Mouse (Mus musculus): ENCODE measurements around the gene Carhsp1. TPM values are rescaled to one million over a fixed set of nuclear protein-coding genes. Genes with fewer than 3 reads are reported as not detected.

Gene Carhsp1
- polyA plus RNA-seq, 2 experiments, result 29.9 to 60.7 TPM

DNA sequence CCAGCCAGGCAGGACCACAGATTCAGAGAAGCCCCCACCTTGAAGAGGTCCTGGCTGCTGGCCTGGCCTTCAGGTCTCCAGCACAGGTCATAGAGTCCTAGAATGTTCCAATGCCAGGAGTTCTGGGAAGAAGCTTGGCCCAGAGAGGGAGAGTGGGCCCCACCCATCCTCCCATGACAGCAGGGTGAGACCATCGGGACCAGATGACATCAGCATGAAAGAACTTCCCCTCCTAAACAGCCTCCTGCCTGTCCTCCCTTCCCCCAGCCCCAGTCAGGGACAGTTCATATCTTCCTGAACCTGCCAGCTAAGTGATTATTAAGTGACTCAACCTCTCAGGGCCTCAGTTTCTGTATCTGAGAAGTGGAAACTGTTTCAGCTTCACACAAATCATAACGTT lies 5.5 kb downstream of the Carhsp1 start:
- no peak for ATAC-seq (ENCODE audit: low FRiP score, low read depth)
- H3K27me3 ChIP-seq (ENCODE audit: control insufficient read depth, insufficient read depth, low read length), result no peaks in the 10 kb centered on the region
- no peak overlapping the region for H3K4me2 ChIP-seq (replicated peaks; ENCODE audit: low read depth, low read length, severe bottlenecking)
- TF ChIP-seq POLR2A (IDR thresholded peaks at IDR 0.05; ENCODE audit: borderline replicate concordance, extremely low read depth, insufficient read depth, insufficient read length), result no peak
- H3K36me3 ChIP-seq (ENCODE audit: control insufficient read depth, insufficient read depth, low read length), result peaks cover 24% of the 10 kb centered on the region
- H3K9ac ChIP-seq (ENCODE audit: low read depth, low read length, severe bottlenecking), result no peak overlapping the region
- DNase-seq (ENCODE audit: low spot score), result no peak
- H3K4me3 ChIP-seq (replicated peaks; ENCODE audit: low read length), result no peak overlapping the region
- 73% methylated on average over 2 of the region's 2 CpGs for WGBS
- no peaks in the 10 kb centered on the region for H3K9me3 ChIP-seq (ENCODE audit: control insufficient read depth, low read length)
- H3K4me1 ChIP-seq (ENCODE audit: control insufficient read depth, insufficient read depth, low read length), result peaks cover 13% of the 10 kb centered on the region
- H3K27ac ChIP-seq (replicated peaks; ENCODE audit: low read depth, low read length), result no peak overlapping the region

GRCm38 (mm10) chr16:8665367-8665766 lies 6.6 kb downstream of the Carhsp1 start:
- H3K27ac ChIP-seq (replicated peaks; ENCODE audit: low read depth, low read length), result no peak overlapping the region
- no peaks in the 10 kb centered on the region for H3K9me3 ChIP-seq (ENCODE audit: control insufficient read depth, low read length)
- peaks cover 8% of the 10 kb centered on the region for H3K4me1 ChIP-seq (ENCODE audit: control insufficient read depth, insufficient read depth, low read length)
- no peaks in the 10 kb centered on the region for H3K27me3 ChIP-seq (ENCODE audit: control insufficient read depth, insufficient read depth, low read length)
- no peak for TF ChIP-seq POLR2A (IDR thresholded peaks at IDR 0.05; ENCODE audit: borderline replicate concordance, extremely low read depth, insufficient read depth, insufficient read length)
- H3K36me3 ChIP-seq (ENCODE audit: control insufficient read depth, insufficient read depth, low read length), result peaks cover 32% of the 10 kb centered on the region
- ATAC-seq (ENCODE audit: low FRiP score, low read depth), result no peak
- H3K9ac ChIP-seq (ENCODE audit: low read depth, low read length, severe bottlenecking), result no peak overlapping the region
- no peak overlapping the region for H3K4me3 ChIP-seq (replicated peaks; ENCODE audit: low read length)
- DNase-seq (ENCODE audit: low spot score), result no peak
- 85% methylated on average over 5 of the region's 5 CpGs for WGBS
- no peak overlapping the region for H3K4me2 ChIP-seq (replicated peaks; ENCODE audit: low read depth, low read length, severe bottlenecking)

- 87% methylated on average over 24 of the region's 24 CpGs for WGBS
These were observed 8.1 kb downstream of the Carhsp1 start for GRCm38 (mm10) chr16:8663606-8664539.

GRCm38 (mm10) chr16:8663022-8663421 lies 8.9 kb downstream of the Carhsp1 start:
- ATAC-seq (ENCODE audit: low FRiP score, low read depth) (no peak), DNase-seq (ENCODE audit: low spot score) (no peak)
- H3K27ac ChIP-seq (replicated peaks; ENCODE audit: low read depth, low read length), result no peak overlapping the region
- H3K9ac ChIP-seq (ENCODE audit: low read depth, low read length, severe bottlenecking), result no peak overlapping the region
- no peak overlapping the region for H3K4me2 ChIP-seq (replicated peaks; ENCODE audit: low read depth, low read length, severe bottlenecking)
- H3K36me3 ChIP-seq (ENCODE audit: control insufficient read depth, insufficient read depth, low read length), result peaks cover 48% of the 10 kb centered on the region
- no peak overlapping the region for H3K4me3 ChIP-seq (replicated peaks; ENCODE audit: low read length)
- whole genome bisulfite sequencing, result 83% methylated on average over 2 of the region's 2 CpGs
- H3K27me3 ChIP-seq (ENCODE audit: control insufficient read depth, insufficient read depth, low read length), result no peaks in the 10 kb centered on the region
- no peaks in the 10 kb centered on the region for H3K9me3 ChIP-seq (ENCODE audit: control insufficient read depth, low read length)
- no peak for TF ChIP-seq POLR2A (IDR thresholded peaks at IDR 0.05; ENCODE audit: borderline replicate concordance, extremely low read depth, insufficient read depth, insufficient read length)
- no peaks in the 10 kb centered on the region for H3K4me1 ChIP-seq (ENCODE audit: control insufficient read depth, insufficient read depth, low read length)

More at GRCm38 (mm10) chr16:8663606-8664539, 8.1 kb downstream of the Carhsp1 start:
- no peak for ATAC-seq (ENCODE audit: low FRiP score, low read depth)
- no peak overlapping the region for H3K4me3 ChIP-seq (replicated peaks; ENCODE audit: low read length)
- no peak for DNase-seq (ENCODE audit: low spot score)
- peaks cover 45% of the 10 kb centered on the region for H3K36me3 ChIP-seq (ENCODE audit: control insufficient read depth, insufficient read depth, low read length)
- no peak for TF ChIP-seq POLR2A (IDR thresholded peaks at IDR 0.05; ENCODE audit: borderline replicate concordance, extremely low read depth, insufficient read depth, insufficient read length)
- H3K9ac ChIP-seq (ENCODE audit: low read depth, low read length, severe bottlenecking), result no peak overlapping the region
- H3K27ac ChIP-seq (replicated peaks; ENCODE audit: low read depth, low read length), result no peak overlapping the region
- H3K4me2 ChIP-seq (replicated peaks; ENCODE audit: low read depth, low read length, severe bottlenecking), result no peak overlapping the region
- no peaks in the 10 kb centered on the region for H3K27me3 ChIP-seq (ENCODE audit: control insufficient read depth, insufficient read depth, low read length)
- no peaks in the 10 kb centered on the region for H3K4me1 ChIP-seq (ENCODE audit: control insufficient read depth, insufficient read depth, low read length)
- H3K9me3 ChIP-seq (ENCODE audit: control insufficient read depth, low read length), result no peaks in the 10 kb centered on the region

DNA sequence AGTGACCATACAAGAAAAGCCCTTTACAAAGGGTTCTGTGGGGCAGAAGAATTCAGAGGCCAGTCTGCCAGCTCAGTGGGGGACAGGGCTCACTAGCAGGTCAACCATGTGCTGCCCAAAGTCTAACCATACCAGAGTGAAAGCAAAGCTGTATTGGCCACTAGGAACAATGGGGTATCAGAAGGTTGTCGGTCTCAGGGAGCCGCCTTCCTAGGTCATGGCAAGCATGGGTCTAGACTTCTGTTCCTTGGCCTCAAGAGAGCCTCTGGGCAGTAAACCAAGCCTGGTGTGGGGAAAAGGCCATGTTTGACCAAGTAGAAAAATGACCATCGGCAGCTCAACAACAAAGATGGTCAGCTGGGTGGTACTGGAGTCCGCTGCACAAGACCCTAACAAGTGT lies 13.2 kb downstream of the Carhsp1 start:
- Histone ChIP-seq H3K4me3 (replicated peaks; ENCODE audit: low read length) (no peak overlapping the region), H3K36me3 (ENCODE audit: control insufficient read depth, insufficient read depth, low read length) (peaks cover 67% of the 10 kb centered on the region), H3K27ac (replicated peaks; ENCODE audit: low read depth, low read length) (no peak overlapping the region), H3K4me2 (replicated peaks; ENCODE audit: low read depth, low read length, severe bottlenecking) (no peak overlapping the region), H3K27me3 (ENCODE audit: control insufficient read depth, insufficient read depth, low read length) (no peaks in the 10 kb centered on the region), H3K4me1 (ENCODE audit: control insufficient read depth, insufficient read depth, low read length) (no peaks in the 10 kb centered on the region), H3K9ac (ENCODE audit: low read depth, low read length, severe bottlenecking) (no peak overlapping the region), H3K9me3 (ENCODE audit: control insufficient read depth, low read length) (no peaks in the 10 kb centered on the region)
- TF ChIP-seq POLR2A (IDR thresholded peaks at IDR 0.05; ENCODE audit: borderline replicate concordance, extremely low read depth, insufficient read depth, insufficient read length), result no peak
- WGBS, result 97% methylated on average over 4 of the region's 4 CpGs
- ATAC-seq (ENCODE audit: low FRiP score, low read depth) (no peak), DNase-seq (ENCODE audit: low spot score) (no peak)
